Mouse (Mus musculus): ENCODE measurements at regions not wholly inside any gene's neighbourhood (a gene's known extent, or its start where the extent isn't known, plus 50 kb on each side); places are given as distances from the start of the nearest gene placed in this dataset.

DNA sequence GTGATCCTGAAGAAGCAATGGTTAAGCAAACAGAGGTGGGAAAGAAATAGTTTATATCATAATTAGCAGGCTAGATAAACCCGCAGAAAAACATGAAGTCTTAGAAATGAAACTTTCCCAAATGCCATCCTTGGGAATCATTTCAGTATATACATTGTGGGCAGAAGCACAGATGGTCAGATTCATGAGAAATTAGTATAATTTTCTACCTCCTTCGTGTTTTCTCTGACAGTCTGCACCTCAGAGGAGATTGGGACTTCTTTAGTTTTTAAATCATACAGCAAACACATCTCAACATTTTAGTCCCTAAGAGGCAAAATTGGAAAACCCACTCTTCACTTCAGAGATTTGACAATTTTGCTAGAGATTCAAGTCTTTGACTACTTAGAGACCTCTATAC is 786.6 kb upstream of the Celf2 start:
- no peak for DNase-seq (ENCODE audit: inconsistent age in 2 of 2, low spot score in 1 of 2)

GRCm38 (mm10) chr2:8291357-8291756 is 782.0 kb upstream of the Celf2 start:
- no peak for DNase-seq (ENCODE audit: inconsistent age in 2 of 2, low spot score in 1 of 2)

DNA sequence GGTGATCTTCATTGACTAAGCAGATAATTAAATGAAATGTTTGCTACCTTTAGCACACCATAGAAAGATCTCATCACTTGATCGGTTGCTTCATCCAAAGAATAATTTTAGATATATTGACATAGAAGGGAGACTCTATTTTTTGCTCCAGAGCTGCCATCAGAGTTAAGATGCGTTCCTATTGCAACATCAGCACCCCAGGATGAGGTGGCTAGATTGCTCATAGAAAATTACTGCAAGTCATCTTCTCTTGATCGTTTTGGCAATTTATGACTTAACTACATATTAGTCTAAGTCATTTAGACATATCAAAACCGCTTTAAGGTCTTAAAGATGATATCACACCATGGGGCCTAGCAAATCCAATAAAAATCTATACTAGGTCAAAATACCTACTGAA is 778.0 kb upstream of the Celf2 start:
- no peak for DNase-seq (ENCODE audit: inconsistent age in 2 of 2, low spot score in 1 of 2)

GRCm38 (mm10) chr2:8276127-8276773 is 766.9 kb upstream of the Celf2 start:
- DNase-seq (ENCODE audit: inconsistent age in 2 of 2, low spot score in 1 of 2), result no peak
